Mouse (Mus musculus): ENCODE measurements around the gene Tfap2c.

Tfap2c gene

GRCm38 (mm10) chr2:172551872-172552271, 2.5 kb downstream of the Tfap2c start:
- DNase-seq: no peak

GRCm38 (mm10) chr2:172552666-172553065, 3.3 kb downstream of the Tfap2c start:
- DNase-seq: no peak

- no peak for DNase-seq
Measured at GRCm38 (mm10) chr2:172554211-172554610, 4.8 kb downstream of the Tfap2c start.

- no peak for DNase-seq
Measured at GRCm38 (mm10) chr2:172558674-172559468, 9.5 kb downstream of the Tfap2c start.

- DNase-seq: no peak
Measured at GRCm38 (mm10) chr2:172561016-172561415, 11.6 kb downstream of the Tfap2c start.

- no peak for DNase-seq
Measured at GRCm38 (mm10) chr2:172567835-172568234, 18.4 kb downstream of the Tfap2c start.

- no peak for DNase-seq
Measured at GRCm38 (mm10) chr2:172568466-172568865, 19.1 kb downstream of the Tfap2c start.

- DNase-seq: no peak
Measured at GRCm38 (mm10) chr2:172577196-172577766, 27.9 kb downstream of the Tfap2c start.

- peak; percentile 5 to 8 for DNase-seq
Measured at GRCm38 (mm10) chr2:172579221-172579620, 29.8 kb downstream of the Tfap2c start.

GRCm38 (mm10) chr2:172580536-172581265, 31.3 kb downstream of the Tfap2c start:
- no peak for DNase-seq

GRCm38 (mm10) chr2:172583312-172583711, 33.9 kb downstream of the Tfap2c start:
- no peak for DNase-seq

- DNase-seq: no peak
Measured at GRCm38 (mm10) chr2:172585329-172585728, 35.9 kb downstream of the Tfap2c start.

- no peak for DNase-seq
Measured at GRCm38 (mm10) chr2:172589048-172589447, 39.7 kb downstream of the Tfap2c start.

- DNase-seq: no peak
Measured at GRCm38 (mm10) chr2:172590839-172591238, 41.4 kb downstream of the Tfap2c start.

- DNase-seq: no peak
Measured at GRCm38 (mm10) chr2:172594326-172594725, 44.9 kb downstream of the Tfap2c start.

GRCm38 (mm10) chr2:172597056-172597455, 47.7 kb downstream of the Tfap2c start:
- no peak for DNase-seq

- DNase-seq: no peak
Measured at GRCm38 (mm10) chr2:172597881-172598280, 48.5 kb downstream of the Tfap2c start.

GRCm38 (mm10) chr2:172604625-172605024, 55.2 kb downstream of the Tfap2c start:
- DNase-seq: no peak

GRCm38 (mm10) chr2:172605642-172606041, 56.2 kb downstream of the Tfap2c start:
- DNase-seq: no peak

GRCm38 (mm10) chr2:172607710-172608109, 58.3 kb downstream of the Tfap2c start:
- no peak for DNase-seq
